Mouse (Mus musculus) E14TG2a.4 (cell line): ENCODE results near the gene Proca1.

Experiments used
- CTCF ChIP-seq: conservative IDR thresholded peaks from 2 replicates; pipeline ENCODE4 v1.5.1; 2014; ENCODE audit warnings: low read length
- NANOG ChIP-seq: IDR thresholded peaks from 2 replicates; pipeline ENCODE4 v1.6.1; 2014; ENCODE audit warnings: borderline replicate concordance, low read length, mixed read lengths
- POU5F1 ChIP-seq: IDR thresholded peaks from 2 replicates; pipeline ENCODE4 v1.6.1; 2014; ENCODE audit warnings: low read length, borderline replicate concordance

- TF ChIP-seq CTCF (no peak), POU5F1 (no peak), NANOG (no peak)
Observed at GRCm38 (mm10) chr11:78159557-78159956, 33.6 kb upstream of the Proca1 start.
